In genomic region chr12:105705799-105706487, GRCm38 (mm10) we compare ENCODE assay signal across 8 mouse cellular contexts. TPM values are rescaled to one million over a fixed set of nuclear protein-coding genes. Genes with fewer than 3 reads are reported as not detected.
A peak's percentile ranks its signal among the peaks of the same experiment; 100 is the strongest.
DNase-seq lines count a peak whose midpoint lies in the region; ATAC-seq and TF ChIP-seq lines count a peak whose summit lies in the region.

Ak7 (plus strand) TSS chr12:105705976.

- H3K27me3 ChIP-seq in hindbrain, embryonic 15.5 days: no peaks in the 10 kb centered on the region
- H3K27me3 ChIP-seq in liver, embryonic 11.5 days (replicated peaks; ENCODE audit: control insufficient read depth, insufficient read depth, low read length): no peaks in the 10 kb centered on the region

- DNase-seq in NIH3T3 (ENCODE audit: low read depth): peak; percentile 11
- DNase-seq in adrenal gland, postnatal 4 days (ENCODE audit: low spot score in 2 of 2): peak; percentile 56 to 71
- DNase-seq in gastrocnemius, adult 2 months: peak; percentile 84
- peak; percentile 94 for DNase-seq in liver, embryonic 11.5 days (ENCODE audit: low spot score)
- peak; percentile 90 for DNase-seq in neural tube, embryonic 10.5 days (ENCODE audit: extremely low spot score, low spot score)
- peak; percentile 39 to 40 for DNase-seq in thymus, postnatal 10 days (ENCODE audit: low spot score in 2 of 2)
- no peak for DNase-seq in layer of hippocampus, adult 2 months (ENCODE audit: low spot score in 2 of 2)

- no peak within 1 kb of the TSS for H3K9ac ChIP-seq in hindbrain, embryonic 15.5 days
- no peak within 1 kb of the TSS for H3K9ac ChIP-seq in liver, embryonic 11.5 days (ENCODE audit: low read depth, low read length)

- peak within 1 kb of the TSS; percentile 26; the same call in 1 of the 2 replicates for H3K4me2 ChIP-seq in hindbrain, embryonic 15.5 days
- H3K4me2 ChIP-seq in liver, embryonic 11.5 days: peak within 1 kb of the TSS; percentile 74

- H3K4me3 ChIP-seq in gastrocnemius, adult 2 months: peak within 1 kb of the TSS; percentile 26; the same call in 1 of the 2 replicates
- H3K4me3 ChIP-seq in hindbrain, embryonic 15.5 days: no peak within 1 kb of the TSS
- H3K4me3 ChIP-seq in liver, embryonic 11.5 days (ENCODE audit: low read depth, low read length): peak within 1 kb of the TSS; percentile 26; the same call in 1 of the 2 replicates
- no peak within 1 kb of the TSS for H3K4me3 ChIP-seq in layer of hippocampus, adult 2 months

- 0 out of 2 replicates have a peak, but pooled peaks cover 3% of the 10 kb centered on the region for H3K4me1 ChIP-seq in hindbrain, embryonic 15.5 days (replicated peaks)
- peaks cover 10% of the 10 kb centered on the region for H3K4me1 ChIP-seq in liver, embryonic 11.5 days (replicated peaks; ENCODE audit: control insufficient read depth, insufficient read depth, low read length)

- intact Hi-C loops in gastrocnemius, adult 2 months (cut with DNase I): no loop called here

- WGBS in hindbrain, embryonic 15.5 days: 14% methylated on average over 22 of the region's 22 CpGs
- 9% methylated on average over 22 of the region's 22 CpGs for WGBS in liver, embryonic 11.5 days

- no peaks in the 10 kb centered on the region for H3K9me3 ChIP-seq in hindbrain, embryonic 15.5 days
- no peaks in the 10 kb centered on the region for H3K9me3 ChIP-seq in liver, embryonic 11.5 days (ENCODE audit: control insufficient read depth, low read length)

- peak; percentile 73 for ATAC-seq in hindbrain, embryonic 15.5 days (ENCODE audit: low FRiP score, low read depth)
- peak; percentile 99 for ATAC-seq in liver, embryonic 11.5 days (replicated peaks; ENCODE audit: low FRiP score)

- TF ChIP-seq CTCF in gastrocnemius, adult 2 months (IDR thresholded peaks at IDR 0.05): no peak
- no peak for TF ChIP-seq CTCF in layer of hippocampus, adult 2 months (conservative IDR thresholded peaks at IDR 0.05)

- H3K27ac ChIP-seq in gastrocnemius, adult 2 months: no peak within 1 kb of the TSS
- no peak within 1 kb of the TSS for H3K27ac ChIP-seq in hindbrain, embryonic 15.5 days (replicated peaks)
- no peak within 1 kb of the TSS; the same call in 1 of the 2 replicates for H3K27ac ChIP-seq in liver, embryonic 11.5 days (ENCODE audit: low read depth, low read length)
- H3K27ac ChIP-seq in layer of hippocampus, adult 2 months: no peak within 1 kb of the TSS

- peaks cover 11% of the 10 kb centered on the region for H3K36me3 ChIP-seq in hindbrain, embryonic 15.5 days
- no peaks in the 10 kb centered on the region for H3K36me3 ChIP-seq in liver, embryonic 11.5 days (ENCODE audit: control insufficient read depth, insufficient read depth, low read length)

RNA-seq across cellular contexts. Expression of gene Ak7, which starts in this region (rescaled TPM):
- total RNA-seq in adrenal gland, postnatal 4 days (2021): under 1 TPM; 0.25 to 0.36 TPM
- not detected for total RNA-seq in gastrocnemius, adult 2 months (2021)
- polyA plus RNA-seq in hindbrain, embryonic 15.5 days (2015; fragmentation: Nextera tagmentation; extraction: Ambion mirVana): 1.9 and 2.5 TPM in 2 replicates
- 0.10 TPM in 1 of 2 replicates, not detected in the other for polyA plus RNA-seq in liver, embryonic 11.5 days (2014; fragmentation: Nextera tagmentation; extraction: Ambion mirVana)
- 1 to 10 TPM in 1 of 2 experiments, under 1 TPM in 1; 0.69 to 1.7 TPM for total RNA-seq in layer of hippocampus, adult 2 months (2021)

Comparison
In these comparisons a context has a peak if more than half of its experiments do, and no peak if none do; other contexts are left out.
1. Peak in DNase-seq in adrenal gland, postnatal 4 days; RNA of the gene not detected or under 1 TPM.
2. Peak in DNase-seq and H3K4me3 ChIP-seq in gastrocnemius, adult 2 months; RNA of the gene not detected or under 1 TPM.
3. Peak in DNase-seq, ATAC-seq, H3K4me3 ChIP-seq and H3K4me2 ChIP-seq in liver, embryonic 11.5 days; RNA of the gene not detected or under 1 TPM.
4. DNase-seq: peak in NIH3T3 (single experiment), neural tube, embryonic 10.5 days (single experiment) and thymus, postnatal 10 days (2 of 2); none in layer of hippocampus, adult 2 months (0 of 2).